Mouse (Mus musculus) lung, embryonic 14.5 days (tissue): Measurements from ENCODE around the gene Pnn. TPM values are rescaled to one million over a fixed set of nuclear protein-coding genes. Genes with fewer than 3 reads are reported as not detected.

ENCODE experiments used
- ATAC-seq: fragments of 200-750 bp; cut with Nextera tagmentation; 2 replicates; pipeline ENCODE4 v1.8.0; 2017; ENCODE audit warnings: mild to moderate bottlenecking, moderate TSS enrichment, moderate library complexity; ENCODE audit not compliant: insufficient read depth
- DNase-seq: peaks from one replicate; pipeline ENCODE4 v3.0.0-alpha.2; 2015
- H3K27ac ChIP-seq: fragments of 300-500 bp; sonication (generic); 2 replicates; pipeline ENCODE4 v1.5.1; 2014; ENCODE audit warnings: low read depth, mild to moderate bottlenecking, moderate library complexity
- H3K27me3 ChIP-seq: fragments of 300-500 bp; sonication (generic); 2 replicates; pipeline ENCODE4 v1.6.1; 2014; ENCODE audit warnings: low read length, control low read depth; ENCODE audit not compliant: insufficient read depth
- H3K36me3 ChIP-seq: fragments of 300-500 bp; sonication (generic); 2 replicates; pipeline ENCODE4 v1.6.1; 2014; ENCODE audit warnings: control low read depth; ENCODE audit not compliant: insufficient read depth
- H3K4me1 ChIP-seq: fragments of 300-500 bp; sonication (generic); 2 replicates; pipeline ENCODE4 v1.6.1; 2014; ENCODE audit warnings: antibody characterized with exemption, control low read depth; ENCODE audit not compliant: insufficient read depth
- H3K4me2 ChIP-seq: fragments of 300-500 bp; sonication (generic); 2 replicates; pipeline ENCODE4 v1.6.1; 2014; ENCODE audit warnings: mild to moderate bottlenecking
- H3K4me3 ChIP-seq: fragments of 300-500 bp; sonication (generic); 2 replicates; pipeline ENCODE4 v1.5.1; 2014; ENCODE audit warnings: low read depth, low read length
- H3K9ac ChIP-seq: fragments of 300-500 bp; sonication (generic); 2 replicates; pipeline ENCODE4 v1.6.1; 2014
- H3K9me3 ChIP-seq: fragments of 300-500 bp; sonication (generic); 2 replicates; pipeline ENCODE4 v1.6.1; 2016; ENCODE audit warnings: low read depth, low read length, control low read depth
- CTCF ChIP-seq: IDR thresholded peaks from 2 replicates; pipeline ENCODE4 v1.5.1; 2016; ENCODE audit warnings: antibody characterized with exemption, low read depth
- WGBS: fragments of 180-500 bp; shearing (Covaris S2); extraction: QIAGEN DNeasy Blood & Tissue Kit; methylation state at CpG from one replicate; pipeline ENCODE4 v1.1.7; 2014; 5-methylcytosine and 5-hydroxymethylcytosine counted together
- polyA plus RNA-seq: library from polyadenylated mRNA; unstranded; fragments of >200 nt; fragmentation: Nextera tagmentation; extraction: Ambion mirVana; gene quantifications from 2 replicates; pipeline ENCODE4 v1.2.1, GENCODE M21; 2014

Pnn gene
- polyA plus RNA-seq, 1 experiment from 2014 or later, result 95.4 TPM

DNA sequence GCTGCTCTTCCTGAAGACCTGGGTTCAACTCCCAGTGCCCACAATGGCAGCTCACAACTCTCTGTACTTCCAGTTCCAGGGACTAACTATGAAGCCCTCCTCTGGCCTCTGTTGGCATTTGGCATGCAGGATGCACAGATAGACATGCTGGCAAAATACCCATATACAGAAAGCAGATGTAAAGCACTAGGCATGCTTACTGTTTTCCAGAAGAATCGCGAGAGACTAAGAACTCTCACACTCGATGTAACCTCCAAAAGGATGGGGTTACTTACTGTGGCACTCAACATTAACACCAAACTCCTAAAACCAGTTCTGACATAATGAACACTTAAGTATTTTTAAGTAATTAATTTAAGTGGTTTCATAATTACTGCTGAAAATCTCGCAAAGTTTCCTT is 6.4 kb upstream of the Pnn start:
- Histone ChIP-seq H3K9me3 (no peaks in the 10 kb centered on the region), H3K27me3 (no peaks in the 10 kb centered on the region), H3K4me1 (peaks cover 7% of the 10 kb centered on the region; the same call in 1 of the 2 replicates), H3K9ac (peak overlapping the region; percentile 89), H3K4me2 (peak overlapping the region; percentile 86), H3K36me3 (peaks cover 20% of the 10 kb centered on the region), H3K4me3 (peak overlapping the region; percentile 78), H3K27ac (peak overlapping the region; percentile 94)
- WGBS, result 45% methylated on average over 4 of the region's 4 CpGs
- ATAC-seq, result no peak
- DNase-seq, result peak; percentile 16
- TF ChIP-seq CTCF, result no peak

DNA sequence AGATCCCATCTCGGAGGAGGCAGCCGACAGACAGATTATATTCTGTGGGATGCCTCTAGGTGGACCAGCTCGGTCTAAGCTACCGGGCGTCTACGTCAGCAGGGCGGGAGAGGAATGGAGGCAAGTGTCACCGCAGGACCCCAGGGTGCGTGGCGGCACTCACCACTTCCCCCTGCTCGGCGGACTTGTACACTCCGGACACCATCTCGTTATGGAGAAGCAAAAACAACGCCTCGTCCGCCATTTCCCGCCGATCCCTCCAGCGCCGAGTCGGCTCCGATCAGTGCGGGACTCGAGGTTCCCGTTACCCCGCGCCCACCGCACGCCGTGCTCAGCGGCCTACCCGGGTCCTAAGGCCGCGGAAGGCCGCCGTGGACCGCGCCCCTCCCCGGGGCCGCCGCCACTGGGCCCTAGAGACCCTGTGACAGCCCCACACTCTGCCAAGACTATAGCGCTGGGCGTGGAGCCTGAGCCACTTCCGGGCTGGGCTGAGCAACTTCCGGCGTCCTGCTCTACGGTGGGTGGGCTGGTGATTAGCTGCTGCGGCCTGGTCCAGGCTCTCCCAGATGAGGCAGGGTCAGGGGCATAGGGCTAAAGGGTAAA is 5.6 kb upstream of the Pnn start, which contains the start of gene Trappc6b:
TSS of gene Trappc6b (minus strand) at position 480 of the 603 bp plus-strand sequence.
- WGBS, result 0% methylated on average over 49 of the region's 49 CpGs
- peak; percentile 98 for ATAC-seq

GRCm38 (mm10) chr12:59064837-59065236 is 1.8 kb upstream of the Pnn start:
- no peak for DNase-seq
- H3K4me2 ChIP-seq, result no peak overlapping the region
- 81% methylated on average over 8 of the region's 8 CpGs for WGBS
- H3K27ac ChIP-seq, result no peak overlapping the region
- no peak for TF ChIP-seq CTCF
- peaks cover 7% of the 10 kb centered on the region; the same call in 1 of the 2 replicates for H3K4me1 ChIP-seq
- H3K27me3 ChIP-seq, result no peaks in the 10 kb centered on the region
- no peak for ATAC-seq
- H3K9ac ChIP-seq, result no peak overlapping the region
- no peak overlapping the region for H3K4me3 ChIP-seq
- no peaks in the 10 kb centered on the region for H3K9me3 ChIP-seq
- peaks cover 19% of the 10 kb centered on the region for H3K36me3 ChIP-seq

More for the DNA sequence above, 5.6 kb upstream of the Pnn start, which contains the start of gene Trappc6b:
- peak within 1 kb of the TSS; percentile 89 for H3K9ac ChIP-seq
- H3K27ac ChIP-seq, result peak within 1 kb of the TSS; percentile 94
- H3K4me2 ChIP-seq, result peak within 1 kb of the TSS; percentile 86
- peaks cover 7% of the 10 kb centered on the region; the same call in 1 of the 2 replicates for H3K4me1 ChIP-seq
- peak within 1 kb of the TSS; percentile 78 for H3K4me3 ChIP-seq
- DNase-seq, result peak; percentile 89
- TF ChIP-seq CTCF, result 0 out of 2 replicates have a peak, but pooled peaks have one; percentile 23
- H3K27me3 ChIP-seq, result no peaks in the 10 kb centered on the region
- H3K9me3 ChIP-seq, result no peaks in the 10 kb centered on the region
- H3K36me3 ChIP-seq, result peaks cover 14% of the 10 kb centered on the region

- Histone ChIP-seq H3K4me1 (0 out of 2 replicates have a peak, but pooled peaks cover 2% of the 10 kb centered on the region), H3K36me3 (peaks cover 27% of the 10 kb centered on the region), H3K27me3 (no peaks in the 10 kb centered on the region), H3K9me3 (no peaks in the 10 kb centered on the region), H3K9ac (peak overlapping the region; percentile 57; the same call in 1 of the 2 replicates), H3K27ac (peak overlapping the region; percentile 93), H3K4me2 (peak overlapping the region; percentile 75), H3K4me3 (peak overlapping the region; percentile 100)
- no peak for DNase-seq
- ATAC-seq, result no peak
- WGBS, result 50% methylated on average over 3 of the region's 3 CpGs
- no peak for TF ChIP-seq CTCF
These were observed 908 bp upstream of the Pnn start for GRCm38 (mm10) chr12:59065776-59066175.

- Histone ChIP-seq H3K27me3 (no peaks in the 10 kb centered on the region), H3K9ac (peak overlapping the region; percentile 99), H3K4me1 (0 out of 2 replicates have a peak, but pooled peaks cover 2% of the 10 kb centered on the region), H3K4me2 (peak overlapping the region; percentile 72), H3K36me3 (peaks cover 40% of the 10 kb centered on the region), H3K4me3 (peak overlapping the region; percentile 100), H3K27ac (peak overlapping the region; percentile 87), H3K9me3 (no peaks in the 10 kb centered on the region)
- WGBS, result 0% methylated on average over 41 of the region's 41 CpGs
- TF ChIP-seq CTCF, result no peak
- DNase-seq (peak; percentile 43), ATAC-seq (peak; percentile 60)
These were observed 411 bp downstream of the Pnn start for GRCm38 (mm10) chr12:59067095-59067494.

DNA sequence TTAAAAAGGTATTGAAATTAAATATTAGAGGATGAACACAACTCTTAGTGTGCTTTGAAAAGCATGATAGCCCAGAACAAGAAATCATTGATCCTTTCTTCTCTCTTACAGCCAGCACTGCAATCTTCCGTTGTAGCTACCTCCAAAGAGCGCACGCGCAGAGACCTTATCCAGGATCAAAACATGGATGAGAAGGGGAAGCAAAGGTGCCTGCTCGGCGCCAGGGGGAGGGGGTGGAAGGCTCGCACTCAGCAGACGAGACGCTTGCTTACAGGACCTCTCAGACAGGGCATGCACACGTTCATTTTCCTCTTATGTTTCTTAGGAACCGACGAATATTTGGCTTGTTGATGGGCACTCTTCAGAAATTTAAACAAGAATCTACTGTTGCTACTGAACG is 2.1 kb downstream of the Pnn start:
- DNase-seq, result no peak
- 89% methylated on average over 13 of the region's 13 CpGs for WGBS

GRCm38 (mm10) chr12:59072286-59072685 is 5.6 kb downstream of the Pnn start:
- no peak for DNase-seq
- Histone ChIP-seq H3K4me2 (no peak overlapping the region), H3K27ac (no peak overlapping the region), H3K9ac (no peak overlapping the region), H3K4me3 (no peak overlapping the region), H3K27me3 (no peaks in the 10 kb centered on the region), H3K4me1 (0 out of 2 replicates have a peak, but pooled peaks cover 2% of the 10 kb centered on the region), H3K36me3 (peaks cover 58% of the 10 kb centered on the region), H3K9me3 (no peaks in the 10 kb centered on the region)
- ATAC-seq, result no peak
- 82% methylated on average over 11 of the region's 11 CpGs for WGBS
- TF ChIP-seq CTCF, result no peak

More for the DNA sequence above, 2.1 kb downstream of the Pnn start:
- Histone ChIP-seq H3K4me3 (no peak overlapping the region), H3K27ac (no peak overlapping the region), H3K9ac (no peak overlapping the region), H3K27me3 (no peaks in the 10 kb centered on the region), H3K4me2 (no peak overlapping the region), H3K4me1 (0 out of 2 replicates have a peak, but pooled peaks cover 2% of the 10 kb centered on the region), H3K9me3 (no peaks in the 10 kb centered on the region), H3K36me3 (peaks cover 50% of the 10 kb centered on the region)
- no peak for ATAC-seq
- no peak for TF ChIP-seq CTCF
